Mouse (Mus musculus): ENCODE results near the gene Cflar.

The Cflar gene

GRCm38 (mm10) chr1:58761391-58762275 lies 50.3 kb downstream of the Cflar start:
- in situ Hi-C loops (cut with MboI; ENCODE audit: unreplicated experiment in 2 of 2): loop anchor here (5.0 to 25.0 kb wide), 7 partner anchors 141 to 863 kb away; partner anchors contain the start of genes Als2 (in 1 of the 2) and Fzd7 (in 1 of the 2)

GRCm38 (mm10) chr1:58762576-58762975 lies 51.3 kb downstream of the Cflar start:
- in situ Hi-C loops (cut with MboI; ENCODE audit: unreplicated experiment in 2 of 2): loop anchor here (5.0 to 25.0 kb wide), 7 partner anchors 140 to 862 kb away; partner anchors contain the start of genes Als2 (in 1 of the 2) and Fzd7 (in 1 of the 2)

GRCm38 (mm10) chr1:58766446-58766845 lies 55.1 kb downstream of the Cflar start:
- in situ Hi-C loops (cut with MboI; ENCODE audit: unreplicated experiment in 2 of 2): loop anchor here (10.0 to 25.0 kb wide), 3 partner anchors 471 to 858 kb away; partner anchors contain the start of genes Als2 (in 1 of the 2) and Fzd7 (in 1 of the 2)

- in situ Hi-C loops (cut with MboI; ENCODE audit: unreplicated experiment in 2 of 2): loop anchor here (10.0 to 25.0 kb wide), 3 partner anchors 468 to 856 kb away; partner anchors contain the start of genes Als2 (in 1 of the 2) and Fzd7 (in 1 of the 2)
These were observed 57.8 kb downstream of the Cflar start for GRCm38 (mm10) chr1:58769136-58769535.

- in situ Hi-C loops (cut with MboI; ENCODE audit: unreplicated experiment in 2 of 2): loop anchor here (5.0 to 25.0 kb wide), 6 partner anchors 133 to 855 kb away; partner anchors contain the start of genes Als2 (in 1 of the 2) and Fzd7 (in 1 of the 2)
These were observed 58.4 kb downstream of the Cflar start for GRCm38 (mm10) chr1:58769701-58770100.

GRCm38 (mm10) chr1:58770111-58770720 lies 58.9 kb downstream of the Cflar start:
- in situ Hi-C loops (cut with MboI; ENCODE audit: unreplicated experiment in 2 of 2): loop anchor here in 1 of 2 experiments (5.0 to 25.0 kb wide), 6 partner anchors 132 to 855 kb away; partner anchors contain the start of genes Als2 and Fzd7

GRCm38 (mm10) chr1:58772084-58772483 lies 60.8 kb downstream of the Cflar start:
- in situ Hi-C loops (cut with MboI; ENCODE audit: unreplicated experiment in 2 of 2): loop anchor here in 1 of 2 experiments (5.0 to 25.0 kb wide), 6 partner anchors 130 to 853 kb away; partner anchors contain the start of genes Als2 and Fzd7

- in situ Hi-C loops (cut with MboI; ENCODE audit: unreplicated experiment in 2 of 2): loop anchor here in 1 of 2 experiments (5.0 to 25.0 kb wide), 6 partner anchors 129 to 852 kb away; partner anchors contain the start of genes Als2 and Fzd7
These were observed 62.0 kb downstream of the Cflar start for GRCm38 (mm10) chr1:58773280-58773679.

- in situ Hi-C loops (cut with MboI; ENCODE audit: unreplicated experiment in 2 of 2): loop anchor here in 1 of 2 experiments (5.0 to 25.0 kb wide), 6 partner anchors 128 to 851 kb away; partner anchors contain the start of genes Als2 and Fzd7
These were observed 62.6 kb downstream of the Cflar start for GRCm38 (mm10) chr1:58773905-58774304.

- in situ Hi-C loops (cut with MboI; ENCODE audit: unreplicated experiment in 2 of 2): loop anchor here in 1 of 2 experiments (10.0 kb wide), 1 partner anchor 849 kb away; no protein-coding TSS in a partner anchor
These were observed 64.1 kb downstream of the Cflar start for GRCm38 (mm10) chr1:58775361-58775760.

- in situ Hi-C loops (cut with MboI; ENCODE audit: unreplicated experiment in 2 of 2): loop anchor here in 1 of 2 experiments (10.0 kb wide), 1 partner anchor 847 kb away; no protein-coding TSS in a partner anchor
These were observed 66.3 kb downstream of the Cflar start for GRCm38 (mm10) chr1:58777583-58777982.

GRCm38 (mm10) chr1:58778226-58778625 lies 66.9 kb downstream of the Cflar start:
- in situ Hi-C loops (cut with MboI; ENCODE audit: unreplicated experiment in 2 of 2): loop anchor here in 1 of 2 experiments (10.0 kb wide), 1 partner anchor 847 kb away; no protein-coding TSS in a partner anchor

- in situ Hi-C loops (cut with MboI; ENCODE audit: unreplicated experiment in 2 of 2): no loop called here
These were observed 75.0 kb downstream of the Cflar start for GRCm38 (mm10) chr1:58786276-58786675.

GRCm38 (mm10) chr1:58788410-58788809 lies 77.1 kb downstream of the Cflar start:
- in situ Hi-C loops (cut with MboI; ENCODE audit: unreplicated experiment in 2 of 2): no loop called here

GRCm38 (mm10) chr1:58794705-58795104 lies 83.4 kb downstream of the Cflar start:
- in situ Hi-C loops (cut with MboI; ENCODE audit: unreplicated experiment in 2 of 2): no loop called here

- in situ Hi-C loops (cut with MboI; ENCODE audit: unreplicated experiment in 2 of 2): no loop called here
These were observed 84.2 kb downstream of the Cflar start, which contains the start of gene Casp8 for GRCm38 (mm10) chr1:58795291-58796058. Gene Casp8, plus strand, starts transcription at chr1:58795374.

GRCm38 (mm10) chr1:58796059-58796363 lies 84.7 kb downstream of the Cflar start:
- in situ Hi-C loops (cut with MboI; ENCODE audit: unreplicated experiment in 2 of 2): no loop called here

- in situ Hi-C loops (cut with MboI; ENCODE audit: unreplicated experiment in 2 of 2): no loop called here
These were observed 85.5 kb downstream of the Cflar start for GRCm38 (mm10) chr1:58796853-58797252.

GRCm38 (mm10) chr1:58797370-58797769 lies 86.1 kb downstream of the Cflar start:
- in situ Hi-C loops (cut with MboI; ENCODE audit: unreplicated experiment in 2 of 2): no loop called here

GRCm38 (mm10) chr1:58798911-58799310 lies 87.6 kb downstream of the Cflar start:
- in situ Hi-C loops (cut with MboI; ENCODE audit: unreplicated experiment in 2 of 2): no loop called here
